Mouse (Mus musculus) skeletal muscle tissue, adult 2 months (tissue): ENCODE measurements around the gene Eif4a3.
"Not testable (repeated sequence)": the region's sequence is repeated elsewhere in the genome, so short reads cannot be mapped to it uniquely, and the experiment has no call there.

Source experiments
- DNase-seq: peaks from one replicate; pipeline ENCODE4 v3.0.0-alpha.2; 2012; ENCODE audit warnings: low read depth, low spot score

Gene Eif4a3

GRCm38 (mm10) chr11:119245543-119245942 lies 54.3 kb downstream of the Eif4a3 start:
- DNase-seq: not testable (repeated sequence)

- DNase-seq: no peak
Observed at GRCm38 (mm10) chr11:119239480-119239879, 60.4 kb downstream of the Eif4a3 start.
